Mouse (Mus musculus): Measurements from ENCODE around the gene Xxylt1.

DNA sequence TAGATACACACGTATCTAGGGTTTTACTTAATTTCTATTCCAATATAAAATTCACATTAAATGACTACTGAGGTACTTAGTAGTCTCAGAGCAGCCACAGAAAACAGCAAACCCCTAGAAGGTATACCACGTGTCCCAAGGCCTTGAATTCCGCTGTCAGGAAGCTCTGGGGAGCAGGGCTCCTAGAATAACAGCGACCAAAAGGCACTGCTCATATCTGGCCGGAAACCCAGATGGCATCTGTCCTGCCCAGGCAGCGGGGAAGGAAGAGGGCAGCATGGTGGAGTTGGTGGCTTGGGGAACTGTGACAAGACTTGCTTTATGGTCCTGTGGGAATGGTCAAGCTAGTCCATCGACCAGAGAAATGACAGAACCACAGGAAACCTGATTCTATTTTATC is 86.9 kb downstream of the Xxylt1 start:
- TF ChIP-seq CTCF (IDR thresholded peaks at IDR 0.05 in 2 of 3, conservative IDR thresholded peaks at IDR 0.05 in 1 of 3; ENCODE audit: control insufficient read depth in 1 of 3, insufficient read depth in 1 of 3, low read depth in 2 of 3, low read length in 3 of 3, poor library complexity in 1 of 3, severe bottlenecking in 1 of 3), result no peak
- no peak for TF ChIP-seq NRF1 (IDR thresholded peaks at IDR 0.05; ENCODE audit: insufficient read depth, low read depth, low read length, poor library complexity, severe bottlenecking)
- TF ChIP-seq SMC3 (IDR thresholded peaks at IDR 0.05; ENCODE audit: low read depth, low read length), result no peak
- TF ChIP-seq MYC (IDR thresholded peaks at IDR 0.05; ENCODE audit: low read depth, low read length), result no peak
- TF ChIP-seq JUND (IDR thresholded peaks at IDR 0.05; ENCODE audit: low read depth, low read length), result no peak

Measured in MEL (cell line).